Mouse (Mus musculus): ENCODE data around the gene Tns3.
A peak's percentile ranks its signal among the peaks of the same experiment; 100 is the strongest.
"Not testable (repeated sequence)": the region's sequence is repeated elsewhere in the genome, so short reads cannot be mapped to it uniquely, and the experiment has no call there.

Tns3 gene

DNA sequence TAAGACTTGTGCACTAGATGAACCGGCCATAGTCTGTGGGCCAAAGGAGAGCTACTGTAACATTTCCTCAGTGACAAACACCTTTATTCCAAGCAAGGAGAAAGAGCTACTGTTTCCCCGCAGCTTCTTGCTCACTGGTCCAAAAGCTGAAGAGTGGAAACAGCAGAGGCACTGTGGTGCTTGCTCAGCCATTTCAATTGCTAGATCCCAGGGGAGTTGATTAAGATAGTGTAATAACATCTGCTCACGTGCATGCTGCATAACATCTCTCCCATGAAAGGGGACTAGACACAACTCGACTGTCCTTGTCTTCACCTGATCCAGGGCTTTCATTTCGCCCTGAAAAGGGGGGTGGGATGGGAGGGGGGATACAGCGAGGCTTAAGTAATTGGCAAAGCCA lies 41.7 kb downstream of the Tns3 start:
- no peak for DNase-seq (ENCODE audit: low read depth, low spot score)

DNA sequence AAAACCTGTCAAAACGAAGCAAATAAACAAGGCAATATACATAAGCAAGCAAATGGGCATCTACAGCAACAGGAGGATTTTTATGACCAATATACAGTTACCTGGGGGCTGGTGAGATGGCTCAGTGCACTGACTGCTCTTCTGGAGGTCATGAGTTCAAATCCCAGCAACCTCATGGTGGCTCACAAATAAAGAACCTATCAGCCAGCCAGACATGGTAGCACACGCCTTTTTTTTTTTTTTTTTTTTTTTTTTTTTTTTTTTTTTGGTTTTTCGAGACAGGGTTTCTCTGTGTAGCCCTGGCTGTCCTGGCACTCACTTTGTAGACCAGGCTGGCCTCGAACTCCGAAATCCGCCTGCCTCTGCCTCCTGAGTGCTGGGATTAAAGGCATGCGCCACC lies 45.2 kb downstream of the Tns3 start:
- DNase-seq (ENCODE audit: low read depth, low spot score) = not testable (repeated sequence)

DNA sequence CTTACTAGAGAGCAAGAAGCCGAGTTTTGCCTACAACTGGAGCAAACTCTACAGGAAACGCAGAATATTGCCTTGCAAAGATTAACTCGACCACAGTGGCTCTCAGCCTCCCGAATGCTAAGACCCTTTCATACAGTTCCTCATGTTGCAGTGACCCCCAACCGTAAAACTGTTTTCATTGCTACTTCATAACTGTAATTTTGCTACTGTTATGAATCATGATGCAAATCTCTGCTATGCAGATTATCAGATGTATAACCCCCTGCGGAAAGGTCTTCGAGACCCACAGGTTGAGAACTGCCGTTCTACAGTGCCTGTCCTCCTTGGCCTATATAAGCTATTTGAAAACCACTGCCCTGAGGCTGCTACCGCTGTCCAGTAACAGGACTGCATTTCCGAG lies 46.0 kb downstream of the Tns3 start:
- DNase-seq (ENCODE audit: low read depth, low spot score) = no peak

DNA sequence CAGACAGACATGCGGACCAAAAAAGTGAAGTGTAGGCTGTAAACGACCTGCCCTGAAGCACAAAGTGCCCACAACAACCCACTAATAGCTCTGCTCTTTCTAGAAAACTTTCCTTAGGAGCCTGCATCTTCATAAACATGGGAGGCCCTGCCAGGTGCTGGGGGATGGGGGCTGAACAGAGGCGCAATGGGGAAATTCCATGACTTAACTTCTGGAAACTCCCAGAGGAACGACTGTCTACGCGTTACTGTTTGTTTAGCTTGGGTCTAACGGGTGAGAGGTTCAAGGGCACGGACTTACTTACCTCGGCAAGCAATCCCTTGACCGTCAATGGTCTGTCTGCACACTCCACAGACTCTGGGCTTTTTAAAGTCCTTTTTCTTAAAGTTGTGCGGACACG lies 48.9 kb downstream of the Tns3 start:
- no peak for DNase-seq (ENCODE audit: low read depth, low spot score)

DNA sequence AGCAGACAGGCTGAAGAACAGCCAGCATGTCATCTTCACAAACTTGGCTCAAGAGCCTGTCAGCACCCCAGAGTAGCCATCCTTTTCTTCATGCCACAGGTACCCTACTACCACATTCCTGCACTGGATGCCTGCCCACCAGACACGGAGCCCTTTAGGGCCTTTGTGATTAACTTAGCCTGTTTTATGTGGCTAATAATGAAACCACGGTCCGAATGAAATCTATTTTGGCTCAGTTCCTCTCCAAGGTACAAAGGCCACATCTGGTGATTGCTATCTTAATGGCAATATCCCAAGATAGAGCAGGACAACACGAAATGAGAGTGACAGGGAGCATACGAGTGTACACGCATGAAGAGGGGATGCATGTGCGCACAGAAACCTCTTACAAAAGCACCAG lies 53.9 kb downstream of the Tns3 start:
- DNase-seq (ENCODE audit: low read depth, low spot score) = no peak

DNA sequence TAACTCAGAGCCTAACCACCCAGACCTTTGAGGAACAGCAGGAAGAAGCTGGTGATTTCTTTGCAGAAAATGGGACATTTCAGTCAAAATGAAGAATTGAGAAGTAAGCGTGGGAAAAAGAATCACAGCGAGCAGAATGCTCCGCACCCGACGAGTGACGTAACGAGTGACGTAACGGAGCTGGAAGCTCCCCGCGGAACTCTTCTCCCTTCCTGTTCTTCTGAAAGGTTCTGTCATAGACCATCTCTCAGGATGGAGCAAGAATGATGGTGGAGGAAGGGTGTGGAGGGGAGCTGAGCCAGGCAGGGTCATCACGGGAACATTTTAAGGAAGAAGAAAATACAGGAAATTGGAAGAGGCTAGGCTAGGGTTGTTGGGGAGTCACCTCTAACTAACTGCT lies 54.5 kb downstream of the Tns3 start:
- DNase-seq (ENCODE audit: low read depth, low spot score) = no peak

DNA sequence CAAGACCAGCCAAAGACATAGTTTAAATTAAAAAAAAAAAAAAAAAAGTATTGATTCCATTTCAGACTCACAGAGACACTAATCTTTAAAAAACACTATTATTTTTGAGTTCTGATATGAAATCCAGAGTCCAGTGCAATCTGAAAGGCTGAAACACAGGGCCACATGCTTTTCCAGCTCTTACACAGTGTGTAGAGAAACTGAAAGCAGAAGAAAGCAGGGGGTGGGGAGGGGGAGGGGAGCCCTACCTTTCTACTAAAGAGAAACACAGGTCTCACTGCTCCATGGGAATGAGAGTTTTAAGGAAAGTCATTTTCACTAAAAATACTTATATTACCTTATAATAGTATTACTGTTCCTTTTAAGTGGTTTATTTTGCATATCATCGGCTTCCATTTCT lies 57.2 kb downstream of the Tns3 start:
- no peak for DNase-seq (ENCODE audit: low read depth, low spot score)

DNA sequence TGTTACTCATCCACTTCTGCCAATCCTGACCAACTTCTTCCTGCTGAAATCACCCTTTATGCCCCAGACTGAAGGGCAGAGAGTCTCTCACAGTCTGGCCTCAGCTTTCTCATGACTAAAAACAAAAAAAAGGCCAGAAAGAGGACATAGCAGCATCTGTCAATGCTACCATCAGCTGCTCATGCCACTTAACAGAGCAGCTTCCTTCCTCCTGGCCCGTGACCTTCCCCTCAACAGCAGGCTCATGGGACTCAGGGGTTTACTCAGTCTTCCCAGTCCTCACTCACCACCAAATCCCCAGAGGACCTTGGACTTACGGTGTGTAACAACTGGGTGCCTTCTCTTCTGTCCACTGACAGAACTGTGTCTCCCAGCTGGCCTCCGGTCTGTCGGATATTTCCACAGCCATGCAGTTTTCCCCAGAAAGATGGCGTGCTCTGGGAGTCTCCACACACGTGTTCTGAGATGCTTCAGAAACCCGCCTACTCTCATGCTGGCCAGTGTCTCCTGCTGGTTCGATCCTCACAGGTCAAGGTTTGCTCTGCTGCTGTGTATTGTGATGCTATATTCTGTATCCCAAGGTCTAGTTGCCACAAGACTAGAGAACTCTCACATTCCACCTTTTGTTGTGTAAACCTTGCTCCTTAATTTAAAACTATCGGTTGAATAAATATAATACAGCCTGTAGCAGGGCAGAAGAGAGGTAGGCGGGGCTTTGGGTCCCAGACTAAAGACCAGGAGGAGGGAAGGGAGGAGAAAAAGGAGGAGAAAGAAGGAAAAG lies 59.4 kb downstream of the Tns3 start:
- no peak for DNase-seq (ENCODE audit: low read depth, low spot score)

DNA sequence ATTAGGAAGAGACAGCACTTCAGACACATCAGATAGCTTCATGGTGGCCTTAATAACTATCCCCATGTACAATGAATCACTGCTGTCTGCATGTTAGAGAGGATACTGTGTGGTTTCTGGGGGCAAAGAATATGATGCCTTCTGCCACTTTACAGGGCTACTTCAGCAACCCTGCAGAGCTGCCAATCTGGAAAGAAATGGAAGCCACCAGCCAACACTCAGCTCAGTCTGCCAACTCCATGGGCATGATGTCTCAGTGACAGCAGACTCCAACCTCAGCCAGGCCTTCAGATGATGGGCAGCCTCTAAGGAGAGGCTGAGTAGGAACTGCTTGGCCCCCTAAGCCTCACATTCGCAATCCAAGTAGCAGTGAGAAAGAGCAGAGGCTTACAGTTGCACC lies 61.7 kb downstream of the Tns3 start:
- DNase-seq (ENCODE audit: low read depth, low spot score) = no peak

DNA sequence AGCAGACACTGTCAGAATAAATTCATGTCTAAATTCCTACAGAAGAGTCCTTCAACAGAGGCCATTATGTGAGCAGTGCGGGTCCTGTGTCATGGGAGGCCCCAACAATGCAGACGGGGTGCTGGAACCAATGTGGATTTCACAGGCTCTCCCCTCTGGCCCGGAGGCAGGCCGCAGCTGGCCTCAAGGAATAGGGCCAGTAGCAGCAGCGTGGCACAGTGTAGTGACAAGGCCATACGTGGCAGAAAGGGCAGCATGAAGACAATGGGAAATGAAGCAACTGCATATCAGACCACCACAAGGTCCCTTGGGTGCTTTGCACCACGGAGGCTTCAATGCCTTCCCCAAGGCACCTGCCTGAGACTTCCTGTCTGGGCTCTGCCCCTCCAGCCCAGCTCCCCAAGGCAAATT lies 62.9 kb downstream of the Tns3 start:
- no peak for DNase-seq (ENCODE audit: low read depth, low spot score)

DNA sequence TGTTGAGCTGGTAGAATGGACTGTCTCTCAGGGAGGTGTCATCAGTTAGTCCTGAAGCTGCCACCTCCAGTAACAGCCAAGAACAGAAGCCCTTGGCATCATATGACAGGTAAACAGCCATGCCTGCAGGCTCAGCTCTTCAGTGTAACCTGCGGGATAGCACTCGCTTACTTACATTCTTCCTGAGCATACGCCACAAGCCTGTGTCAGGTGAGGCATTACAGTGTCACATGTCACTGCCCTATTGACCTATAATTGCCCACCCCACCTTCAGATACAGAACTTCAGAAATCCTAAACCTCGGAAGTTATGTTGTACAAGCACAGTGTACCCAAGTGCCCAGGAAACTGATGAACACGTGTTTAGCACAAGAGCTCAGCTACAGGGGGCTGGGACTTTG lies 68.7 kb downstream of the Tns3 start:
- no peak for DNase-seq (ENCODE audit: low read depth, low spot score)

DNA sequence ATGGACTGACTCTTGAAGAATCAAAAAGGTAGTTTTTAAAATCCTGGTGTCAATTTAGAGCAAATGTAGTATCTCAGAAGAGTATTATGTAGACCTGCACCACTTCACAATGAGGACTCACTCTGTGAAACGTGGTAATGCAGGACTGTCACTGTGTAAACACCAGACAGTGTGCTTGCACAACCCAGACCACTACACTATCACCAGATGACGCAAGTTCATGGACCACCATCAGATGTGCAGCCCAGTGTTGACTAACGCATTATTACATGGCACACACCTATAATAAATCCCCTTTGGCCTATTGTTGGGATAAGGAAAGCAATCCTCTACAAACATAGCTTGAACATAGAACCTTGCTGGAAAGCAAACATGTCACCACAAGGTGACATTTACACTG lies 71.2 kb downstream of the Tns3 start:
- no peak for DNase-seq (ENCODE audit: low read depth, low spot score)

DNA sequence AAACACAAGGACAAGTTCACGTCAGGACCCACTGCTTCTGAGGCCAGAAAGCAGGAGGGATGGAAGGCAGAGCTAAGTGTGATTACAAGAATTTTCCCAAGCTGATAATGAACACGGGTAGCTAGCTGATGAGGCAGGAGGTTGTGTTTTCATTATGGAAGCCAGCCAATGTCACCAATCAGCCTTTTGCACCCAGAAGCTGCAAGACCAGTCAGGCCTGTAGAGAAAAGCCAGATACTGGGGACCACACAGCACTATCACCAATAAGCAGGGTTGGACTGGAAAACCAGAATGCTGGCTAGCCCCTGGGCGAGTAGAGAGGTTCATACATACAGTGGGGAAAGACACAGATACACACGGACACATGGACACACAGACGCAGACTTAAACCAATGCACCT lies 73.1 kb downstream of the Tns3 start:
- no peak for DNase-seq (ENCODE audit: low read depth, low spot score)

DNA sequence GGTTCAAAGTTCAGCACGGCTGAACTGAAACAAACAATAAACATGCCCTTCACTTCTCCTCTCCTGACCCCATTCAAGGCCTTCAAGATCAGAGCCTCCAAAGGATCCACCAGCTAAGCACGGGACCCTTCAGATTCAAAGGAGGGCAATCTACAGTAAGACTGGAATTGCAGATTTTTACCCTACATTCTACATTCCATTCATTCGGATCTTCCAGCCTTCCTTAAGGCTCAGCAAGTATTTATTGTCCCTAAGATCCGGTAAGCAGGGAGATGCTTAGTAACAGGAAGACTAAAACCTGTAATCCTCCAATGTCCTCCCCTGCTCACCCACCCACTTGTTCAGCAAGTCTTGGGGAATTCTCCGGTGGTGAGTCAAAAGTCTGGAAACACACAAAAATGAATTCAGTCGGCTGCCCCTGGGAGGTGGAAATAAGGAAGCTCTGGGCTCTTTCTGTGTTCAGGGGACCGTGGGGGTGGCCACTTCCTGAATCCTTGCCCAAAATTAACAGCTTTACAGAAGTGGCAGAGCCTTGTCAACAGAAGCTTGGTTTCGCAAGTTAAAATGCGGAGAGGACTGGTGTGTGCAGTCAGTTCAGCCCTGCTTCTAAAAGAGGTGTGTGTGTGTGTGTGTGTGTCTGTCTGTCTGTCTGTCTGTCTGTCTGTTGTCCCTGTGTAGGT lies 75.0 kb downstream of the Tns3 start:
- peak; percentile 90 for DNase-seq (ENCODE audit: low read depth, low spot score)

DNA sequence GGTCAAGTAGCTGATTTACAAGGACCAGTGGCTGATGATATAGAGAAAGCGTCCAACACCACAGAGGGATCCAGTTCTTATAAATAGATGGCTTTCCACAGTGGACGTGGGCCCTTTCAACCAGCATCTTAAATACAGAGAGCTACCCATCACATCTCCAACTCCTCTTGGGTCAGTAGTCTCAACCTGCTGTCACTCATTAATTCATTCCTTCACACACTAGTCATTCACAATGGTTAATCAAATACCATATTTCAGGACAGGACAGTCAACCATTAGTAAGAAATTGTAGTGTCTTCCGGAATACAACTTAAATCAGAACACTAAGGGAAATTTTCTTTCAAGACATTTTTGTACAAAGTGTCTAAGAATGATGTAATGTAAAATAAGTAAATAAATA lies 76.4 kb downstream of the Tns3 start:
- no peak for DNase-seq (ENCODE audit: low read depth, low spot score)

DNA sequence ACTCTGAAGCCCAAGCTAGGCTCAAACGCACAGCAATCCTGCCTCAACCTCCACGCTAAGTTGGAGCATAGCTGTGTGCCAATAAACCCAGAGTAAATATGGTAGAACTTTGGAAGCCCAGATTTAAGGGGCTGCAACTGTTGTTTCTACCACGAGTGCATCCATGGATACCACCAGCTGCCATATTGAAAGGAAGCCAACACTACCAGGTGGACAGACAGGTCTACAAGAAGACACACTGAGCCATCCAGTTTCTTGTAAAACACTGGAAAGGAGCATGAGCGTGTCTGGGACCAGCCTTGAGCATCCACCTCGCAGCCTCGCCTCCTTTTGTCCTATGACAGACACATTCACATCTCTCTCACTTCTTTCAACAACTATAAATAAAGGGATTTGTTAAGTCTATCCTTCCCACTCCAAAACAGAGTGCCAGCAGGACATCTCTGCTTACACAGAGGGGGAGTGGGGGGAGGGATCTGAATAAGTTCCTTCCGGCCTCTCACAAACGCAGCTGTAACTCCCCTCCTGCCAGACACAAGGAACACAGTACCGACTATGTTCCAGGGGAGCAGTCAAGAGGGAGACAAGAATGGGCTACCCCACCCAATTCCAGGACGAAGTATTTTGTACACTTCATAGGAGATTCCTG lies 77.2 kb downstream of the Tns3 start:
- no peak for DNase-seq (ENCODE audit: low read depth, low spot score)

DNA sequence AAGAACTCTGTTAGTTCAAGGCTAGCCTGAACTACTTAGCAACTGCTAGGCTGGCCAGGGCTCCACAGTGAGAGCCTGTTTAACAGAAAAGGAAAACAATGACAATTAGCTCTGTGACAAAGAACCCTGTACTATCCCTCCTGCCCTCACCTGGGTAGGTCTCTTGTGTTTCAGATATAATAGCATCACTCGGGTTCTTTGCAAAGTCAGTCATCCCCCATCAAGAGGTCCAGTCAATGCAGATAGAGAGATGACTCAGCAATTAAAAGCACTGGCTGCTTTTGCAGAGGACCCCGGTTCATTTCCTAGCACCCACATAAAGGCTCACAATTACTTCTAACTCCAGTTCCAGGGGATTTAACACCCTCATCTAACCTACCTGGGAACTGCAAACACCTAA lies 78.0 kb downstream of the Tns3 start:
- DNase-seq (ENCODE audit: low read depth, low spot score) = no peak

DNA sequence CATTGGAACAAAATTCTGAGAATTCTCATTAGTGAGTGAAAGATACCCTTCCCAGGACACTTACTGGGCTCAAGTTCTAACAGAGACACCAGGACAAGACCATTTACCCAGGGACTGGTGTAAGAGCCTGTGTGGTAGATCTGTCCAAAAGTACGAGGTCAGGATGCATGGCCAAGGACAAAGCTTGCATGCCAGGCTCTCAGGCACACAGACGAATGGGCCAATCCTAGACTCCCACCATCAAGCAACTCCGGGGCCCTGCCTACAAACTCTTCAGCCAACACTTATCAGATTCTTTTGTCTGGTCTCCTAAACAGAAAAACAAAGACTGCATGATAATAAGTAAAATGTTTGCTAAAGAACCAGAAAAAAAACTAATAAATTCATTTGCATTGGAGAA lies 78.6 kb downstream of the Tns3 start:
- no peak for DNase-seq (ENCODE audit: low read depth, low spot score)

DNA sequence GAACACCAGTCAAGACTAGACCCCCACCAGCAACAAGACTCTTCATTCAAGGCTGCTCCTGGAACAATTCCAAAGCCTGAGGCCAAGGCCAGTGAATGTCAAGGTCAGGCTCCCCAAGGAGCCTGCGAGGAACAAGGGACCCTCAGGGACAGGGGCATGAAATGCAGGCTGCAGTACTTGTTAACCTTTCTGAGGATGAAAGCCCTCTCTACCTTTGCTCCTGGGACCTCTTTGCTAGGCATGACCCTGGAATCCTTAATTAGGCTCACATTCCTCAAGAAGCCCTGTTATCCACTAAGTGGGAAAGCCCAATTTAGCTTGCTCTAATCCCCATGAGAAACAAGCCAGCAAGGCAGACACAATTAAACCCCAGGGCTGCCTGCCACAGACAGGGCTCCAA lies 79.4 kb downstream of the Tns3 start:
- no peak for DNase-seq (ENCODE audit: low read depth, low spot score)

DNA sequence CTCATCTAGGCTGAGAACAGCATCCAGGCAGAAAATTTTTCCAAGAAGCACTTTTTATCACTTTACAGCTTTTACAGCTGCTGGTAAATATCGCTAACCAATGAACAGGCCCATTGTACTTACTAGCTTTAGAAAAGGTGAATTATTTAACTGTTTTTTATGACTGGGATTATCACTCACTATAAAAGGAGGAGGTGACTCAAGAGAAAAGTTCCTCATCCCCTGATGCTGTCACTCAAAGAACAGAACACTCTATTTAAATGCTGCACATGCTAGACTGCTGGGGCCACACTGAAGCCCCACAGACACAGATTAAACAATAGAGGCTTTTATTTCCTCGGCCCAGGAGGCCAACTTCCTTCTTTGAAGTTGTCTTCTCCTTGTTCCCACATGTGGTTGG lies 80.0 kb downstream of the Tns3 start:
- no peak for DNase-seq (ENCODE audit: low read depth, low spot score)

DNA sequence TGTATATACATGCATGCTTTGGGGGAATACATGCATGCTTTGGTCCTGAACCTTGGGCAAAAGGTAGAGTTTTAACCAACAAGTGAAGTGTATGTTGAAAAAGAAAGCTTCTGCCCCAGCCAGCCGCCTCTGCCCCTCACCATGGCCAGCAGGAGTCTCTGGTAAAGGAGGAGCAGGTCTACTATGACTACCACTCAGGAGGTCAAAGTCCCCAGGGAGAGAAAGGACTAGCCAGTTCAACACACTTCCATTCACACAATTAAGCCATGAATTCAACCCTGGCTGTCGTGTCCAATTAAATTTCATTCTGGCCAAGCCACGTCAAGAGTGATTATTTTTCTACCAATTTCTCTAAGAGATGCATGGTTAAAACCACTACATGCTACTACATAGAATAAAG lies 81.2 kb downstream of the Tns3 start:
- DNase-seq (ENCODE audit: low read depth, low spot score) = no peak

DNA sequence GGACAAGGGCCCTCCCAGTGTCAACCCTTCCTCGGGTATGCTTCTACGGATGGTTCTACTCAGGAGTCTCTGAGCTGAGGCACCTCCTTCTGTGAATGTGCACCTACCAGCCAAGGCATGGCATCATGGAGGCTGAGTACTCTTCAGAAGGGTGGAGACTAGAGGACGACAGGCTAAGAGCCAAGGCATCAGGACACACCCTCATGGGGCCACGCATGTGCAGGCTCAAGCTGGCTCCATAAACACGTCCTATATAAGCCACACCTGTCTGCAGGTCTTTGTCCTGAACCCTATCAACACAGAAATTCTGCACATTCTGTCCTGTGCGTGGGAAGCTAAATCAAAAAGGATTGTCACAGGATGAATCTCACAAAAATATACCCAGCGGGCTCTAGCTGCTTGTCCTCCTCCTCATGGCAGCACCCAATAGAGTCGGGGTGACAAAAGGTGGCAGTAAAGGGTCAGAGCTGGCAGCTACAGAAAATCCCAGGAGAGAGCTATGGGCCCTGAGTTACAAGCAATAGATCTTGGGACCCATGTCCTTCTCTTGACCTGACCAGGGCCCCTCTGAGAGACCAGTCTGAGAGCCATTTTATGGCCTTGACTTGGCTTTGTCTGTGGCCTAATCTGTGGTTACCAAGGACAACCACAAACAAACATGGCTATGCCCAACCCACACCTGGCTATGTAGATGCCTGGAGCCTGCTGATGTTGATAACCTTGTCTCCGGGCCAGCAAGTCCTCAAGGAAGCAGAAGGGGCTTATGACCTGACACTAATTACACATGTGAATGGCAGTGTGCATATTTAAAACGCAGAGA lies 82.0 kb downstream of the Tns3 start:
- DNase-seq (ENCODE audit: low read depth, low spot score) = no peak
